ENCODE assay signal across 24 mouse cellular contexts in genomic region chr16:97504793-97505192, GRCm38 (mm10). TPM values are rescaled to one million over a fixed set of nuclear protein-coding genes. Genes with fewer than 3 reads are reported as not detected.
DNase-seq lines count a peak whose midpoint lies in the region; ATAC-seq and TF ChIP-seq lines count a peak whose summit lies in the region.
"Had no signal": no experiment of that assay in that cellular context is flagged by ENCODE, and none has a peak within 500 bp of the region (broad histone marks: within the 10 kb centered on the region; RNA-seq: fewer than 3 reads in every experiment).

No protein-coding gene starts in this region.

- WGBS in intestine, embryonic 15.5 days = 74% methylated on average over 3 of the region's 3 CpGs
- 25% methylated on average over 3 of the region's 3 CpGs for WGBS in small intestine, adult 2 months
- 85% methylated on average over 3 of the region's 3 CpGs for WGBS in forebrain, embryonic 15.5 days

- H3K4me2 ChIP-seq in intestine, embryonic 15.5 days (replicated peaks) = no peak overlapping the region
- no peak overlapping the region for H3K4me2 ChIP-seq in forebrain, embryonic 15.5 days (replicated peaks)
- H3K4me2 ChIP-seq: heart, embryonic 12.5 days; hindbrain, embryonic 14.5 days had no signal

- no peaks in the 10 kb centered on the region for H3K4me1 ChIP-seq in intestine, embryonic 15.5 days (replicated peaks)
- H3K4me1 ChIP-seq in small intestine, adult 2 months (ENCODE audit: control insufficient read depth, insufficient read depth, insufficient read length, low read length) = peaks cover 13% of the 10 kb centered on the region; the same call in 1 of the 2 replicates
- no peaks in the 10 kb centered on the region for H3K4me1 ChIP-seq in forebrain, embryonic 15.5 days
- H3K4me1 ChIP-seq: embryonic facial prominence, embryonic 10.5 days; forebrain, embryonic 10.5 days; heart, embryonic 12.5 days; hindbrain, embryonic 10.5 days had no signal

- no peaks in the 10 kb centered on the region for H3K27me3 ChIP-seq in intestine, embryonic 15.5 days (replicated peaks)
- H3K27me3 ChIP-seq in small intestine, adult 2 months (ENCODE audit: control insufficient read depth, insufficient read depth, low read length) = no peaks in the 10 kb centered on the region
- no peaks in the 10 kb centered on the region for H3K27me3 ChIP-seq in forebrain, embryonic 15.5 days

- ATAC-seq in intestine, embryonic 15.5 days = peak; percentile 82
- no peak for ATAC-seq in forebrain, embryonic 15.5 days (replicated peaks)
- ATAC-seq: activated CD4-positive, CD25-positive, alpha-beta regulatory T cell, adult 4 months; forebrain, embryonic 16.5 days; Patski had no signal

- peak; percentile 17 for DNase-seq in kidney, adult 11 months
- DNase-seq in kidney, postnatal 4 days = no peak
- DNase-seq in lung, postnatal 25 days (ENCODE audit: low spot score) = no peak
- no peak for DNase-seq in thymus, postnatal 0 days (ENCODE audit: low spot score)
- DNase-seq: adrenal gland, postnatal 25 days; cerebellum, adult 18-20 months; cerebellum, adult 9-11 months; cerebellum, postnatal 36 days; gastrocnemius, postnatal 10 days; heart, adult 2 months had no signal

- H3K27ac ChIP-seq in intestine, embryonic 15.5 days = no peak overlapping the region
- peak overlapping the region; percentile 93 for H3K27ac ChIP-seq in small intestine, adult 2 months (ENCODE audit: insufficient read depth, low read depth, low read length)
- H3K27ac ChIP-seq in forebrain, embryonic 15.5 days (replicated peaks) = no peak overlapping the region
- H3K27ac ChIP-seq: embryonic facial prominence, embryonic 10.5 days; forebrain, embryonic 10.5 days; heart, adult 2 months; hindbrain, embryonic 10.5 days; hindbrain, embryonic 14.5 days had no signal

- H3K9me3 ChIP-seq in intestine, embryonic 15.5 days = no peaks in the 10 kb centered on the region
- H3K9me3 ChIP-seq in forebrain, embryonic 15.5 days = no peaks in the 10 kb centered on the region
- H3K9me3 ChIP-seq: embryonic facial prominence, embryonic 10.5 days; forebrain, embryonic 10.5 days; heart, embryonic 12.5 days; hindbrain, embryonic 10.5 days had no signal

- H3K36me3 ChIP-seq in intestine, embryonic 15.5 days = no peaks in the 10 kb centered on the region
- H3K36me3 ChIP-seq in small intestine, adult 2 months (ENCODE audit: control insufficient read depth, insufficient read depth, low read length) = peaks cover 3% of the 10 kb centered on the region; the same call in 1 of the 2 replicates
- H3K36me3 ChIP-seq in forebrain, embryonic 15.5 days = no peaks in the 10 kb centered on the region
- H3K36me3 ChIP-seq: embryonic facial prominence, embryonic 10.5 days; forebrain, embryonic 10.5 days; heart, embryonic 12.5 days; hindbrain, embryonic 10.5 days had no signal

- H3K4me3 ChIP-seq in intestine, embryonic 15.5 days (replicated peaks) = no peak overlapping the region
- H3K4me3 ChIP-seq in small intestine, adult 2 months (ENCODE audit: low read depth, low read length) = peak overlapping the region; percentile 62
- no peak overlapping the region for H3K4me3 ChIP-seq in forebrain, embryonic 15.5 days
- H3K4me3 ChIP-seq: embryonic facial prominence, embryonic 10.5 days; erythroblast, embryonic 14.5 days; forebrain, embryonic 10.5 days; heart, adult 2 months; heart, embryonic 12.5 days; hindbrain, embryonic 10.5 days had no signal

- no peak for TF ChIP-seq CTCF in small intestine, adult 2 months (IDR thresholded peaks at IDR 0.05; ENCODE audit: extremely low read depth, insufficient read length, insufficient replicate concordance, low read depth, low read length)

- TF ChIP-seq POLR2A in small intestine, adult 2 months (IDR thresholded peaks at IDR 0.05; ENCODE audit: low read depth, low read length) = peak; percentile 98

- H3K9ac ChIP-seq in intestine, embryonic 15.5 days = no peak overlapping the region
- H3K9ac ChIP-seq in forebrain, embryonic 15.5 days (replicated peaks) = no peak overlapping the region
- H3K9ac ChIP-seq: heart, embryonic 12.5 days; hindbrain, embryonic 14.5 days had no signal

RNA-seq across cellular contexts. Expression of gene Fam3b, which starts 9.8 kb away (rescaled TPM):
- polyA plus RNA-seq in intestine, embryonic 15.5 days (2015; fragmentation: Nextera tagmentation; extraction: Ambion mirVana) = 0.85 and 1.3 TPM in 2 replicates
- 64.5 and 78.2 TPM in 2 replicates for polyA plus RNA-seq in small intestine, adult 2 months (2012; rRNA removed)
- not detected in 2 replicates for polyA plus RNA-seq in forebrain, embryonic 15.5 days (2015; fragmentation: Nextera tagmentation; extraction: Ambion mirVana)
- 0.47 TPM in 1 of 2 replicates, not detected in the other for polyA plus RNA-seq in thymus, postnatal 0 days (2015; fragmentation: Nextera tagmentation; extraction: Ambion mirVana)
- polyA plus RNA-seq: C2C12; embryonic facial prominence, embryonic 10.5 days; forebrain, embryonic 10.5 days; forebrain, embryonic 16.5 days; frontal cortex, adult 2 months; heart, adult 2 months; heart, embryonic 12.5 days; hindbrain, embryonic 10.5 days; hindbrain, embryonic 14.5 days; Patski had no signal

RNA-seq across cellular contexts. Expression of gene Mx1, which starts 42.1 kb away (rescaled TPM):
- polyA plus RNA-seq in intestine, embryonic 15.5 days (2015; fragmentation: Nextera tagmentation; extraction: Ambion mirVana) = 0.15 and 0.23 TPM in 2 replicates
- polyA plus RNA-seq in small intestine, adult 2 months (2012; rRNA removed) = 1.0 and 1.2 TPM in 2 replicates
- polyA plus RNA-seq in forebrain, embryonic 15.5 days (2015; fragmentation: Nextera tagmentation; extraction: Ambion mirVana) = 0.43 TPM in 1 of 2 replicates, not detected in the other
- 1.9 and 2.9 TPM in 2 replicates for polyA plus RNA-seq in thymus, postnatal 0 days (2015; fragmentation: Nextera tagmentation; extraction: Ambion mirVana)
- polyA plus RNA-seq: embryonic facial prominence, embryonic 10.5 days; erythroblast, embryonic 14.5 days; forebrain, embryonic 16.5 days; heart, embryonic 12.5 days; hindbrain, embryonic 10.5 days; hindbrain, embryonic 14.5 days had no signal

Comparison
In these comparisons a context has a peak if more than half of its experiments do, and no peak if none do; other contexts are left out.
1. RNA of gene Fam3b, which starts 9.8 kb away (polyA plus RNA-seq): 64.5 to 78.2 TPM in small intestine, adult 2 months; 0.85 to 1.3 TPM in intestine, embryonic 15.5 days, 0.47 TPM in thymus, postnatal 0 days and not detected in forebrain, embryonic 15.5 days; every median in the first group is over 10 times any median in the second.